Mouse (Mus musculus) midbrain, embryonic 16.5 days (tissue): Measurements from ENCODE around the gene Cdc34b. TPM values are rescaled to one million over a fixed set of nuclear protein-coding genes. Genes with fewer than 3 reads are reported as not detected.

Experiments used
- ATAC-seq: fragments of 200-750 bp; cut with Nextera tagmentation; 2 replicates; pipeline ENCODE4 v1.8.0; 2017; ENCODE audit warnings: moderate TSS enrichment
- H3K27ac ChIP-seq: fragments of 300-500 bp; sonication (generic); 2 replicates; pipeline ENCODE4 v1.5.1; 2014; ENCODE audit warnings: mild to moderate bottlenecking, low read length, mixed read lengths
- H3K27me3 ChIP-seq: fragments of 300-500 bp; sonication (generic); 2 replicates; pipeline ENCODE4 v1.6.1; 2014; ENCODE audit warnings: low read depth, low read length, mixed read lengths; ENCODE audit not compliant: control insufficient read depth, insufficient read depth
- H3K36me3 ChIP-seq: fragments of 300-500 bp; sonication (generic); 2 replicates; pipeline ENCODE4 v1.6.1; 2014; ENCODE audit warnings: mild to moderate bottlenecking, low read length, moderate library complexity, mixed read lengths; ENCODE audit not compliant: control insufficient read depth, insufficient read depth
- H3K4me1 ChIP-seq: fragments of 300-500 bp; sonication (generic); 2 replicates; pipeline ENCODE4 v1.6.1; 2014; ENCODE audit warnings: mild to moderate bottlenecking, low read length, mixed read lengths; ENCODE audit not compliant: control insufficient read depth, insufficient read depth
- H3K4me2 ChIP-seq: fragments of 300-500 bp; sonication (generic); 2 replicates; pipeline ENCODE4 v1.6.1; 2014; ENCODE audit warnings: mild to moderate bottlenecking, low read length, mixed read lengths
- H3K4me3 ChIP-seq: fragments of 300-500 bp; sonication (generic); 2 replicates; pipeline ENCODE4 v1.5.1; 2014; ENCODE audit warnings: low read depth, mild to moderate bottlenecking, low read length, moderate library complexity, mixed read lengths
- H3K9ac ChIP-seq: fragments of 300-500 bp; sonication (generic); 2 replicates; pipeline ENCODE4 v1.6.1; 2014; ENCODE audit warnings: low read depth, low read length, mixed read lengths
- H3K9me3 ChIP-seq: fragments of 300-500 bp; sonication (generic); replicated peaks from 2 replicates; pipeline ENCODE4 v1.6.1; 2014; ENCODE audit warnings: mild to moderate bottlenecking, low read length, mixed read lengths; ENCODE audit not compliant: control insufficient read depth, poor library complexity, severe bottlenecking
- WGBS: fragments of 180-500 bp; shearing (Covaris S2); extraction: QIAGEN DNeasy Blood & Tissue Kit; methylation state at CpG from one replicate; pipeline ENCODE4 v1.1.7; 2014; 5-methylcytosine and 5-hydroxymethylcytosine counted together
- polyA plus RNA-seq: library from polyadenylated mRNA; unstranded; fragments of >200 nt; fragmentation: Nextera tagmentation; extraction: Ambion mirVana; gene quantifications from 2 replicates; pipeline ENCODE4 v1.2.1, GENCODE M21; 2015

Cdc34b gene
- polyA plus RNA-seq, 1 experiment from 2014 or later, result 0.15 TPM

GRCm38 (mm10) chr11:94729565-94729964 is 12.0 kb upstream of the Cdc34b start:
- H3K4me3 ChIP-seq, result no peak overlapping the region
- H3K9me3 ChIP-seq, result no peaks in the 10 kb centered on the region
- H3K9ac ChIP-seq, result no peak overlapping the region
- H3K27me3 ChIP-seq, result no peaks in the 10 kb centered on the region
- 25% methylated on average over 4 of the region's 4 CpGs for WGBS
- no peak overlapping the region for H3K4me2 ChIP-seq
- no peaks in the 10 kb centered on the region for H3K4me1 ChIP-seq
- ATAC-seq, result no peak
- no peaks in the 10 kb centered on the region for H3K36me3 ChIP-seq
- H3K27ac ChIP-seq, result no peak overlapping the region

- Histone ChIP-seq H3K4me2 (no peak overlapping the region), H3K9ac (no peak overlapping the region), H3K27me3 (no peaks in the 10 kb centered on the region), H3K4me1 (no peaks in the 10 kb centered on the region), H3K27ac (no peak overlapping the region), H3K9me3 (no peaks in the 10 kb centered on the region), H3K36me3 (no peaks in the 10 kb centered on the region), H3K4me3 (no peak overlapping the region)
- WGBS, result 29% methylated on average over 5 of the region's 5 CpGs
- no peak for ATAC-seq
Measured at GRCm38 (mm10) chr11:94730261-94730660, 11.3 kb upstream of the Cdc34b start.

GRCm38 (mm10) chr11:94731229-94731628 is 10.4 kb upstream of the Cdc34b start:
- Histone ChIP-seq H3K9ac (no peak overlapping the region), H3K4me2 (no peak overlapping the region), H3K4me1 (no peaks in the 10 kb centered on the region), H3K9me3 (no peaks in the 10 kb centered on the region), H3K4me3 (no peak overlapping the region), H3K27ac (no peak overlapping the region), H3K36me3 (no peaks in the 10 kb centered on the region), H3K27me3 (no peaks in the 10 kb centered on the region)
- WGBS, result 89% methylated on average over 12 of the region's 12 CpGs
- ATAC-seq, result no peak

- no peaks in the 10 kb centered on the region for H3K4me1 ChIP-seq
- no peak overlapping the region for H3K9ac ChIP-seq
- WGBS, result 46% methylated on average over 8 of the region's 8 CpGs
Measured at GRCm38 (mm10) chr11:94732773-94733172, 8.8 kb upstream of the Cdc34b start.

GRCm38 (mm10) chr11:94735746-94736145 is 5.8 kb upstream of the Cdc34b start:
- H3K4me3 ChIP-seq, result no peak overlapping the region
- H3K27me3 ChIP-seq, result no peaks in the 10 kb centered on the region
- no peak overlapping the region for H3K4me2 ChIP-seq
- WGBS, result 75% methylated on average over 2 of the region's 2 CpGs
- no peak overlapping the region for H3K27ac ChIP-seq
- no peaks in the 10 kb centered on the region for H3K4me1 ChIP-seq
- H3K36me3 ChIP-seq, result no peaks in the 10 kb centered on the region
- no peak for ATAC-seq
- no peak overlapping the region for H3K9ac ChIP-seq
- H3K9me3 ChIP-seq, result no peaks in the 10 kb centered on the region

More at GRCm38 (mm10) chr11:94732773-94733172, 8.8 kb upstream of the Cdc34b start:
- Histone ChIP-seq H3K9me3 (no peaks in the 10 kb centered on the region), H3K27ac (no peak overlapping the region), H3K4me2 (no peak overlapping the region), H3K4me3 (no peak overlapping the region), H3K36me3 (no peaks in the 10 kb centered on the region), H3K27me3 (no peaks in the 10 kb centered on the region)
- ATAC-seq, result no peak

GRCm38 (mm10) chr11:94752946-94753713 is 11.5 kb downstream of the Cdc34b start:
- Histone ChIP-seq H3K9ac (no peak overlapping the region), H3K27ac (no peak overlapping the region), H3K4me2 (no peak overlapping the region), H3K4me1 (no peaks in the 10 kb centered on the region), H3K4me3 (no peak overlapping the region), H3K27me3 (no peaks in the 10 kb centered on the region), H3K9me3 (no peaks in the 10 kb centered on the region), H3K36me3 (no peaks in the 10 kb centered on the region)
- no peak for ATAC-seq
- 71% methylated on average over 2 of the region's 2 CpGs for WGBS

GRCm38 (mm10) chr11:94759916-94760315 is 18.3 kb downstream of the Cdc34b start:
- H3K27ac ChIP-seq, result no peak overlapping the region
- H3K4me1 ChIP-seq, result no peaks in the 10 kb centered on the region
- H3K27me3 ChIP-seq, result no peaks in the 10 kb centered on the region
- no peak overlapping the region for H3K9ac ChIP-seq
- no peak overlapping the region for H3K4me2 ChIP-seq
- H3K36me3 ChIP-seq, result no peaks in the 10 kb centered on the region
- H3K9me3 ChIP-seq, result no peaks in the 10 kb centered on the region
- ATAC-seq, result no peak
- WGBS, result 88% methylated on average over 6 of the region's 6 CpGs
- no peak overlapping the region for H3K4me3 ChIP-seq

- Histone ChIP-seq H3K27me3 (no peaks in the 10 kb centered on the region), H3K9me3 (no peaks in the 10 kb centered on the region), H3K4me3 (no peak overlapping the region), H3K4me1 (no peaks in the 10 kb centered on the region), H3K36me3 (no peaks in the 10 kb centered on the region), H3K4me2 (no peak overlapping the region), H3K27ac (no peak overlapping the region), H3K9ac (no peak overlapping the region)
- 84% methylated on average over 3 of the region's 3 CpGs for WGBS
- no peak for ATAC-seq
Measured at GRCm38 (mm10) chr11:94760364-94760763, 18.8 kb downstream of the Cdc34b start.

GRCm38 (mm10) chr11:94760799-94761198 is 19.2 kb downstream of the Cdc34b start:
- no peak overlapping the region for H3K9ac ChIP-seq
- H3K36me3 ChIP-seq, result no peaks in the 10 kb centered on the region
- H3K9me3 ChIP-seq, result no peaks in the 10 kb centered on the region
- ATAC-seq, result no peak
- H3K27ac ChIP-seq, result no peak overlapping the region
- WGBS, result 82% methylated on average over 7 of the region's 7 CpGs
- no peak overlapping the region for H3K4me2 ChIP-seq
- H3K4me3 ChIP-seq, result no peak overlapping the region
- no peaks in the 10 kb centered on the region for H3K27me3 ChIP-seq
- no peaks in the 10 kb centered on the region for H3K4me1 ChIP-seq
